23 mouse cellular contexts compared by ENCODE assay signal in the genomic region with DNA sequence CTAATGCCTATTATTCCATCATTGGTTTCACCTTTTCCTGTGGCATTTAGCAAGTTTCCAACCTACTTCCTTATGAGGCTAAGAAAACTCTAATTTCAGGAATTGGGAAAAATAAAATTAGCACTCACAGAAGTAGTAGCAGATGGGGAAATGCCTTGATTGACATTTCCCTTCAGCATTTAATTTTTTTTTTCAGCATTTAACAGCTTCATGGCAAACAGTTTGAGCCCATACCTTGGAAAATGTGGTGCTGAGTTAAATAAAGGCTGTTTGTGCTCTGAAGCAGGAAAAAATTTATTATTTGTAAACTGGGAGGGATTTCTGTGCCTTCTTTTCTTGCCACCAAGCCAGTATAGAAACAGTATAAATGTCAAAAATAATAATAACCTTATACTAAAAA.
DNase-seq lines count a peak whose midpoint lies in the region; ATAC-seq and TF ChIP-seq lines count a peak whose summit lies in the region.
"Had no signal": no experiment of that assay in that cellular context is flagged by ENCODE, and none has a peak within 500 bp of the region (broad histone marks: within the 10 kb centered on the region; RNA-seq: fewer than 3 reads in every experiment).

No protein-coding gene starts in this region.

- DNase-seq in forebrain, embryonic 10.5 days (ENCODE audit: extremely low spot score, low spot score), result no peak
- peak; percentile 76 for DNase-seq in brain, embryonic 14.5 days (ENCODE audit: low read depth)
- DNase-seq in spleen, postnatal 36 days (ENCODE audit: low spot score in 2 of 2), result no peak
- DNase-seq in thymus, adult 2 months, result no peak
- DNase-seq: adrenal gland, adult 2 months; adrenal gland, postnatal 14 days; cerebellum, adult 11-12 months; cerebellum, adult 8-10 months; cerebellum, postnatal 14 days; gastrocnemius, postnatal 25 days; heart, adult 18-20 months; heart, postnatal 10 days; heart, postnatal 36 days; kidney, adult 11 months had no signal

- no peak overlapping the region for H3K4me3 ChIP-seq in forebrain, embryonic 15.5 days
- no peak overlapping the region for H3K4me3 ChIP-seq in forebrain, embryonic 10.5 days
- no peak overlapping the region for H3K4me3 ChIP-seq in forebrain, embryonic 16.5 days (replicated peaks; ENCODE audit: low read length)
- no peak overlapping the region for H3K4me3 ChIP-seq in thymus, adult 2 months (ENCODE audit: control insufficient read depth, insufficient read depth, low read length)
- H3K4me3 ChIP-seq: heart, embryonic 12.5 days; heart, embryonic 15.5 days; hindbrain, embryonic 10.5 days; hindbrain, embryonic 13.5 days; intestine, embryonic 15.5 days had no signal

- H3K9me3 ChIP-seq in forebrain, embryonic 15.5 days, result no peaks in the 10 kb centered on the region
- H3K9me3 ChIP-seq in forebrain, embryonic 10.5 days, result no peaks in the 10 kb centered on the region
- no peaks in the 10 kb centered on the region for H3K9me3 ChIP-seq in forebrain, embryonic 16.5 days (ENCODE audit: control insufficient read depth, low read length)
- H3K9me3 ChIP-seq: heart, embryonic 12.5 days; heart, embryonic 15.5 days; hindbrain, embryonic 10.5 days; hindbrain, embryonic 13.5 days; intestine, embryonic 15.5 days had no signal

- ATAC-seq in forebrain, embryonic 15.5 days (replicated peaks), result peak; percentile 60; the same call in 1 of the 2 replicates
- peak; percentile 59 for ATAC-seq in forebrain, embryonic 16.5 days
- ATAC-seq: CD4-positive, CD25-positive, alpha-beta regulatory T cell, adult 4 months; hindbrain, embryonic 16.5 days; intestine, embryonic 15.5 days had no signal

- H3K4me2 ChIP-seq in forebrain, embryonic 15.5 days (replicated peaks), result no peak overlapping the region
- no peak overlapping the region for H3K4me2 ChIP-seq in forebrain, embryonic 16.5 days (ENCODE audit: low read length)
- H3K4me2 ChIP-seq: heart, embryonic 12.5 days; heart, embryonic 15.5 days; hindbrain, embryonic 13.5 days; intestine, embryonic 15.5 days had no signal

- H3K27ac ChIP-seq in forebrain, embryonic 15.5 days (replicated peaks), result no peak overlapping the region; the same call in 1 of the 2 replicates
- H3K27ac ChIP-seq in forebrain, embryonic 10.5 days, result no peak overlapping the region
- H3K27ac ChIP-seq in forebrain, embryonic 16.5 days (ENCODE audit: low read length), result no peak overlapping the region
- H3K27ac ChIP-seq in thymus, adult 2 months (ENCODE audit: control insufficient read depth, insufficient read depth, low read length), result no peak overlapping the region
- H3K27ac ChIP-seq: heart, embryonic 15.5 days; hindbrain, embryonic 10.5 days; hindbrain, embryonic 13.5 days; intestine, embryonic 15.5 days had no signal

- TF ChIP-seq POLR2A in brain, embryonic 14.5 days (IDR thresholded peaks at IDR 0.05; ENCODE audit: borderline replicate concordance, extremely low read depth, insufficient read depth, insufficient read length, poor library complexity, severe bottlenecking), result no peak
- TF ChIP-seq POLR2A in thymus, adult 2 months (IDR thresholded peaks at IDR 0.05; ENCODE audit: control insufficient read depth, extremely low read depth, insufficient read depth, low read length, poor library complexity), result no peak

- no peak for TF ChIP-seq CTCF in brain, embryonic 14.5 days (IDR thresholded peaks at IDR 0.05; ENCODE audit: borderline replicate concordance, extremely low read depth, insufficient read depth, insufficient read length)
- TF ChIP-seq CTCF in thymus, adult 2 months (IDR thresholded peaks at IDR 0.05; ENCODE audit: borderline replicate concordance, control insufficient read depth, extremely low read depth, insufficient read depth, low read length, poor library complexity), result no peak

- peaks cover 13% of the 10 kb centered on the region; the same call in 1 of the 2 replicates for H3K4me1 ChIP-seq in forebrain, embryonic 15.5 days
- peaks cover 14% of the 10 kb centered on the region for H3K4me1 ChIP-seq in forebrain, embryonic 10.5 days
- H3K4me1 ChIP-seq in forebrain, embryonic 16.5 days (replicated peaks; ENCODE audit: control insufficient read depth, insufficient read depth, low read length), result peaks cover 3% of the 10 kb centered on the region; the same call in 1 of the 2 replicates
- no peaks in the 10 kb centered on the region for H3K4me1 ChIP-seq in thymus, adult 2 months (replicated peaks; ENCODE audit: control insufficient read depth, insufficient read depth, low read length)
- H3K4me1 ChIP-seq: heart, embryonic 12.5 days; heart, embryonic 15.5 days; hindbrain, embryonic 13.5 days; intestine, embryonic 15.5 days had no signal

- H3K27me3 ChIP-seq in forebrain, embryonic 15.5 days, result no peaks in the 10 kb centered on the region
- H3K27me3 ChIP-seq in forebrain, embryonic 10.5 days (ENCODE audit: poor library complexity, severe bottlenecking), result no peaks in the 10 kb centered on the region
- no peaks in the 10 kb centered on the region for H3K27me3 ChIP-seq in forebrain, embryonic 16.5 days (replicated peaks; ENCODE audit: control insufficient read depth, insufficient read depth, low read length)
- no peaks in the 10 kb centered on the region for H3K27me3 ChIP-seq in thymus, adult 2 months (ENCODE audit: control insufficient read depth, insufficient read depth, low read length)
- H3K27me3 ChIP-seq: heart, embryonic 12.5 days; heart, embryonic 15.5 days; hindbrain, embryonic 13.5 days; intestine, embryonic 15.5 days had no signal

- no peak overlapping the region for H3K9ac ChIP-seq in forebrain, embryonic 15.5 days (replicated peaks)
- H3K9ac ChIP-seq in forebrain, embryonic 16.5 days (replicated peaks; ENCODE audit: low read depth, low read length), result no peak overlapping the region
- H3K9ac ChIP-seq: heart, embryonic 12.5 days; heart, embryonic 15.5 days; hindbrain, embryonic 13.5 days; intestine, embryonic 15.5 days had no signal

- no peaks in the 10 kb centered on the region for H3K36me3 ChIP-seq in forebrain, embryonic 15.5 days
- H3K36me3 ChIP-seq in forebrain, embryonic 10.5 days (replicated peaks), result no peaks in the 10 kb centered on the region
- H3K36me3 ChIP-seq in forebrain, embryonic 16.5 days (ENCODE audit: control insufficient read depth, insufficient read depth), result no peaks in the 10 kb centered on the region; the same call in 1 of the 2 replicates
- H3K36me3 ChIP-seq in thymus, adult 2 months (ENCODE audit: control insufficient read depth, insufficient read depth, low read length), result no peaks in the 10 kb centered on the region
- H3K36me3 ChIP-seq: heart, embryonic 12.5 days; heart, embryonic 15.5 days; intestine, embryonic 15.5 days had no signal
